Mouse (Mus musculus): ENCODE measurements at regions not wholly inside any gene's neighbourhood (a gene's known extent, or its start where the extent isn't known, plus 50 kb on each side); places are given as distances from the start of the nearest gene placed in this dataset.

DNA sequence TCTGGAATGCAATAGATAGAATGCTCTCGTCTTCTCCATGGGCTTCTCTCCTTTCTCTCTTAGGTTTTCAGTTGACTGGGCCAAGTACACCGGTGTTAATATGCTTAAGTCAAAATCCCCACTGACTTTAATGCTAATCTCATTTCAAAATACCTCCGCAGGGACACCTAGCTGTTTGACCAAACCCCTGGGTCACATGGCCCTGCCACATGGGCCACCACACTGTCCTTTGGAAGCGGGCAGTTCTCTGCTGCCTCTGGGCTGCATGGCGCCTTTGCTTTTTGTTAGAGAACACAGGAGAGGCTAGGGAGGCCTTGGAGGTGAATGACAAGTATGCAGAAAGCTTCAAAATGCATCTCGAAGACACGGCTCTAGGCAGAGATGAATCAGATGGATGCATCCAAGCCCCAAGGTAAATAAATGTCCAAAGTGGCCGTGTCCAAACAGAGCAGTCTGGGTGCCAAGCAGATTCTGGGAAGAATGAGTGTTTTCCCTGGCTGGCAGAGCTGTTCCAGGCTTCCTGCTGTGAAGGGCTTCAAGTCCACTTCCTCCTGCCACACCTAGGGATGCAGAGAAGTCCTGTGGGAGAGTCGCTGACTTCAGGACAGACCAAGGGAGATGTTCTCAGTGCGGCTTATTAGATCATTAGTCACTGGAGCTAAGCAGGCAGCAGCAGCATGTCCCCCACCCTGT lies 147.4 kb upstream of the Klf14 start:
- WGBS: 73% methylated on average over 10 of the region's 10 CpGs
- Histone ChIP-seq H3K4me3 (ENCODE audit: insufficient read depth, low read depth, low read length) (no peak overlapping the region), H3K36me3 (ENCODE audit: control insufficient read depth, insufficient read depth, low read length) (no peaks in the 10 kb centered on the region), H3K27ac (ENCODE audit: insufficient read depth, low read depth, low read length) (no peak overlapping the region), H3K27me3 (replicated peaks; ENCODE audit: control insufficient read depth, insufficient read depth, low read length) (no peaks in the 10 kb centered on the region), H3K4me1 (ENCODE audit: control insufficient read depth, insufficient read depth, low read length) (peaks cover 24% of the 10 kb centered on the region)
- peak; percentile 54 for DNase-seq
- no peak for TF ChIP-seq POLR2A (IDR thresholded peaks at IDR 0.05; ENCODE audit: low read depth, low read length)
- no peak for TF ChIP-seq CTCF (conservative IDR thresholded peaks at IDR 0.05; ENCODE audit: insufficient read depth, insufficient read length, low read depth, low read length)

DNA sequence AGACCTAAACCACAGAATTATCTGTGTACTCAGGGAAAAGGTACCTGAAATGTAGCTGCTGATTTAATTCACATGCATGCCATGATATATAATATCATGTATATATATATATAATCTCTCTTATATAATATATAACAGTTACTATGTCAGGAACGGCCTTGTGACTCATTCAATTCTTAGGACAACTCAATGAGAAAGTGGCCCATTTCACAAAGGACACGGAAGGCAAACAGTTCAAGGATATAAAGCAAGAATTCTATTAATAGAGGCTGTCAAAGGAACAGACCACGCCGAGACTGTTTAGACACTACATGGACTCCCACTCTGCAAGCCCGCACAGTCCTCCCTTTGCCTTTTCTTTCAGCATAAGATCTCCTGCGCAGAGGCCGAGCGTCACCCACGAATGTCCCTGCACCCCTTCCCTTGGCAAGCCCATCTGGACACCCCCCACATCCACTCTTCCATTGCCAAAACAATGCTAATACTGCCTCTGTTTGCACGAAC lies 148.0 kb upstream of the Klf14 start:
- TF ChIP-seq CTCF (conservative IDR thresholded peaks at IDR 0.05; ENCODE audit: insufficient read depth, insufficient read length, low read depth, low read length): no peak
- no peak for TF ChIP-seq POLR2A (IDR thresholded peaks at IDR 0.05; ENCODE audit: low read depth, low read length)
- Histone ChIP-seq H3K4me1 (ENCODE audit: control insufficient read depth, insufficient read depth, low read length) (peaks cover 27% of the 10 kb centered on the region), H3K27ac (ENCODE audit: insufficient read depth, low read depth, low read length) (no peak overlapping the region), H3K4me3 (ENCODE audit: insufficient read depth, low read depth, low read length) (no peak overlapping the region), H3K36me3 (ENCODE audit: control insufficient read depth, insufficient read depth, low read length) (no peaks in the 10 kb centered on the region), H3K27me3 (replicated peaks; ENCODE audit: control insufficient read depth, insufficient read depth, low read length) (no peaks in the 10 kb centered on the region)
- no peak for DNase-seq
- WGBS: 78% methylated on average over 10 of the region's 10 CpGs

DNA sequence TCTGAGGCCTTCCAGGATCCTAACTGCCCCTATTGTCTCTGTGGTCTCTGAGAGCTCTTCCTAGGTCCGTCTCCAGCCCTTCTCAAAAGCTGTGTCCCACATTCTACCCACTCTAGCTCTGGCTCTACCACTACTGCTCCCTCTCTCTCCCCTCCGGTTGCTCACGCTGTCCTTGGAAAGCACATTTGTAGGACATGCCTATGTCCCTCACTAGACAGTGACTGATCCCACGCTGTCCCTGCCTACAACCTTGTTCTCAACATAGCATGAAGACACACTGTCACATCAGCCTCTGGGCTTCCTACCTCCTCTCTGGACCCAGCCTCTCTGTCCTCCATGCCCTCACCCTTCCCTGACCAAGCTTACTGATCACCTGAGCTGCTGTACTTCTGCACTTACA lies 148.5 kb upstream of the Klf14 start:
- TF ChIP-seq CTCF (conservative IDR thresholded peaks at IDR 0.05; ENCODE audit: insufficient read depth, insufficient read length, low read depth, low read length) (no peak), POLR2A (IDR thresholded peaks at IDR 0.05; ENCODE audit: low read depth, low read length) (no peak)
- no peak overlapping the region for H3K4me3 ChIP-seq (ENCODE audit: insufficient read depth, low read depth, low read length)
- H3K27me3 ChIP-seq (replicated peaks; ENCODE audit: control insufficient read depth, insufficient read depth, low read length): no peaks in the 10 kb centered on the region
- H3K27ac ChIP-seq (ENCODE audit: insufficient read depth, low read depth, low read length): no peak overlapping the region
- no peaks in the 10 kb centered on the region for H3K36me3 ChIP-seq (ENCODE audit: control insufficient read depth, insufficient read depth, low read length)
- WGBS: 95% methylated on average over 4 of the region's 4 CpGs
- peaks cover 30% of the 10 kb centered on the region for H3K4me1 ChIP-seq (ENCODE audit: control insufficient read depth, insufficient read depth, low read length)
- DNase-seq: no peak

DNA sequence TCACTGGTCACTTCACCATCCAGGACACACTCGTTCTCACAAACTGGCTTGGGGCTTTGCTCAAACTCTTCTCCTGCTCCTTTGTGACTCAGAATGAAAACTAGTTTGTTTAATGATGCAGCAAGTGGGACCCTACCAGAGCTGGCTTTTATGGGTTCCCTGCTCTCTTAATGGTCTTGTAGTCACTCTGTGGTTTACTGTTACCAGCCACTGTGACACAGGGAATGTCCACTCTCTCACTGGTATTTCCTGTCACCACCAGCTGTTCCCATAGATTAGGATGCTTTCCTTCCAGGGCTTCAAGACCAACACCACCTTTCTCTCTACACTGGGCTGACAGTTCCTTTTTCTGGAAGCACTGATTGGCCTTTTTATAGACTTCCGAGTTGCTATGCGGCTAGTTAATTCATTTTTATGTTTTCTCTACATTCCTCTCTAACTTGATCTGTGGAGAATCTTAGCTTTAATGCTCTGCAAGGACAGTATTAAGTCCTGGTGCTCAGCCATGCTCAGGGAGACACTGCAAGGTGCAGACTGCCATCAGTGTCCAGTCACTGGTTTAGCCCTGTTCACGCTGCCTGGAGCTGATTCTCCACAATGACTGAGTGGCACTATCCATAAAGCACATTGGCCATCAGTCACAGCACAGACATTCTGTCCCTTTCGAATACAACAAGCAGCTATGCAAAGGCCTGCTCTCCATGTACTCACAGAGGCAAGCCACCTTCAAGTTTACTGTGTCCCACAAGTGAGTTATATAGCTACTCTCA lies 149.2 kb upstream of the Klf14 start:
- Histone ChIP-seq H3K36me3 (ENCODE audit: control insufficient read depth, insufficient read depth, low read length) (no peaks in the 10 kb centered on the region), H3K4me1 (ENCODE audit: control insufficient read depth, insufficient read depth, low read length) (peaks cover 36% of the 10 kb centered on the region), H3K4me3 (ENCODE audit: insufficient read depth, low read depth, low read length) (no peak overlapping the region), H3K27ac (ENCODE audit: insufficient read depth, low read depth, low read length) (no peak overlapping the region), H3K27me3 (replicated peaks; ENCODE audit: control insufficient read depth, insufficient read depth, low read length) (no peaks in the 10 kb centered on the region)
- 52% methylated on average over 5 of the region's 5 CpGs for WGBS
- no peak for TF ChIP-seq POLR2A (IDR thresholded peaks at IDR 0.05; ENCODE audit: low read depth, low read length)
- TF ChIP-seq CTCF (conservative IDR thresholded peaks at IDR 0.05; ENCODE audit: insufficient read depth, insufficient read length, low read depth, low read length): no peak
- DNase-seq: no peak

DNA sequence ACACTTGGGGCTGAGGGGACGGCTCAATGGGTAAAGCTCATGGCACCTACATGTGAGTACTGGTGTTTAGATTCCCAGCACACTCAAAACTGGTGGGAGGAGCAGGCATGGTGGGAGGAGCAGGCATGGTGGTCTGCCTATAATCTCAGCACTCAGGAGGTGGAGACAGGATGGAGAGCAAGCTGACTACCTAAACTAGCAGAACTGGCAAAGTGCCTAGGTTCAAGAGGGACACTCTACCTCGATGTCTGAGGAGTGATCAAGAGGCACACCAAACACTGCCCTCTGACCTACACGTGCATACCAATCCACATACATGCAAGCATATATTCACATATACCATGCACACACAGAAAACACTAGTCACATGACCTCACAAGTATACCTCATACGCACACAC lies 150.7 kb upstream of the Klf14 start:
- Histone ChIP-seq H3K4me3 (ENCODE audit: insufficient read depth, low read depth, low read length) (no peak overlapping the region), H3K4me1 (ENCODE audit: control insufficient read depth, insufficient read depth, low read length) (peaks cover 42% of the 10 kb centered on the region), H3K27me3 (replicated peaks; ENCODE audit: control insufficient read depth, insufficient read depth, low read length) (no peaks in the 10 kb centered on the region), H3K27ac (ENCODE audit: insufficient read depth, low read depth, low read length) (no peak overlapping the region), H3K36me3 (ENCODE audit: control insufficient read depth, insufficient read depth, low read length) (no peaks in the 10 kb centered on the region)
- no peak for DNase-seq
- 82% methylated on average over 4 of the region's 4 CpGs for WGBS
- no peak for TF ChIP-seq POLR2A (IDR thresholded peaks at IDR 0.05; ENCODE audit: low read depth, low read length)
- TF ChIP-seq CTCF (conservative IDR thresholded peaks at IDR 0.05; ENCODE audit: insufficient read depth, insufficient read length, low read depth, low read length): no peak

DNA sequence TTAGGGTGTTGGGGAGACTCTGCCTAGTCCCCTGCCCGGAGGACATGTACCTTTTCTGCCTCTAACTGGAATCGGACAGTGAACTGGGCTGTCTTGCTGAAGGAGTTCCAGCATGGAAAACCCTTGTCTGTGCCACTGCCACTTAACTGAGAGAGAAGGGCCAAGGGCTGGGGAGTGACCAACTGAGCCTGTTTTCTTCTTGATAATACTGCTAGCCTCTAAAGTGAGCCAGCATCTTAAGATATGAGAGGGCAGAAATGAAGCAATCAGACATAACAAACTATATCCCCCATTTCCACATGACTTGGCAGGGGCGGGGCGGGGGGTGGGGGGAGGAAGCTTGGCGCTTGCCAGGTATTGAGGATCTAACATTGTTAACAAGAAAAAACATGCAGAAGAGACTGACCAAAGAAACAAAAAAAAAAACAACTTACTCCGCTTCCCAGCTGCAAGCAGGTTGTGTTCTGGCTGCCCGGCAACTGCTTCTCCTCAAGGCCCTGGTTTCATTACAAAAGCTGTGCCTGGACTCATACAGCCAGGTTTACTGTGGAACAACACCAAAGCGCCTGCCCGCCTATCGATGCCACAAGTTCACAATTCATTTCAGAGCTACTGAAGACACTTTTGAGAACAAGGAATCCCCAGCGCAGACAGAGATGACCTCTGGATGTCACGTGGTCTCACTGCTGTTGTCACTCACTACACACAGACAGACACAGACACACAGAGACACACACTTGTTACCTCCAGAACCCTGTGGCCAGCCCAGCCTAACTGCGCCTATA lies 153.6 kb upstream of the Klf14 start:
- peak overlapping the region; percentile 67 for H3K27ac ChIP-seq (ENCODE audit: insufficient read depth, low read depth, low read length)

More for the DNA sequence above, 153.6 kb upstream of the Klf14 start:
- Histone ChIP-seq H3K4me3 (ENCODE audit: insufficient read depth, low read depth, low read length) (no peak overlapping the region), H3K27me3 (replicated peaks; ENCODE audit: control insufficient read depth, insufficient read depth, low read length) (no peaks in the 10 kb centered on the region), H3K4me1 (ENCODE audit: control insufficient read depth, insufficient read depth, low read length) (peaks cover 48% of the 10 kb centered on the region), H3K36me3 (ENCODE audit: control insufficient read depth, insufficient read depth, low read length) (no peaks in the 10 kb centered on the region)
- WGBS: 70% methylated on average over 13 of the region's 13 CpGs
- no peak for DNase-seq
- no peak for TF ChIP-seq CTCF (conservative IDR thresholded peaks at IDR 0.05; ENCODE audit: insufficient read depth, insufficient read length, low read depth, low read length)
- no peak for TF ChIP-seq POLR2A (IDR thresholded peaks at IDR 0.05; ENCODE audit: low read depth, low read length)

Measured in kidney, adult 2 months (tissue).